Mouse (Mus musculus): ENCODE measurements around the gene Serinc2.

DNA sequence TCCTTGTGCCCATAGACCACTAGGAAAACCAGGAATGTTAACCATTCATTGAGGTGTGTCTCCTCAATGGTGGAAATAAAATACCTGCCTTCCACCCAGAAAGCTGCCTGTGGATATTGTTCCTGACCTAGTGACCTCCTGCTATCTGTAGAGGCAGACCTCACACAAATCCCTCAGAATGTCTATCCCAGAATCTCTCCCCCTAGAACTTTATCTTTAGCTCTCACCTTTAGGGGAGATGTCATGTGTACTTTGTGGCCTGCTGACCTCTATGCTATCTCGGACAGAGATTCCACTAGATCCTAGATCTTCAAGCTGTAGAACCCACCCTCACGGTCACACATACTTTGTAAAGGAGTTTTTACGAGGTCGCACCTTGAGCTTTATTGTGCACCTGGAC, 65.8 kb downstream of the Serinc2 start:
- no peak for TF ChIP-seq POLR2A (IDR thresholded peaks at IDR 0.05; ENCODE audit: borderline replicate concordance, extremely low read depth, low read depth, low read length)
- no peak for TF ChIP-seq CTCF (IDR thresholded peaks at IDR 0.05; ENCODE audit: insufficient read depth, low read length)
